Mouse (Mus musculus) skeletal muscle tissue, adult 2 months (tissue): ENCODE measurements around the gene Ubqln4.

Experiments
- DNase-seq: peaks from one replicate; pipeline ENCODE4 v3.0.0-alpha.2; 2012; ENCODE audit warnings: low read depth, low spot score

Ubqln4 gene

DNA sequence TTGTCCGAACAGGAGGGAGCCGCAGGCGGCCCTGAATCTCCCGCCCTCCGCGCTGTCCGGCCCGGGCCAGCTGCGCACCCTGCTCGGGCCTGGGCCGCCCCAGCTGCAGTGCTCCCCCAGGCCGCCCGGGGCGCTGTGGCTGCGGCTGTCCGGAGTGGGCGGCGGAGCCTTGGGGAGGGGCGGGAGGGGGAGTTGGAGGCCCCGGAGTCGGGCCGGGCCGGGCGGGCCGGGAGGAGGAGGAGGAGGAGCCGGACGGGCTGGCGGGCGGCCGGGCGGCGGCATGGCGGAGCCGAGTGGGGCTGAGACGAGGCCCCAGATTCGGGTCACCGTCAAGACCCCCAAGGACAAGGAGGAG is at the start of gene Ubqln4:
TSS of gene Ubqln4 (plus strand) at position 234 of the 355 bp plus-strand sequence.
- DNase-seq, result peak; percentile 88

DNA sequence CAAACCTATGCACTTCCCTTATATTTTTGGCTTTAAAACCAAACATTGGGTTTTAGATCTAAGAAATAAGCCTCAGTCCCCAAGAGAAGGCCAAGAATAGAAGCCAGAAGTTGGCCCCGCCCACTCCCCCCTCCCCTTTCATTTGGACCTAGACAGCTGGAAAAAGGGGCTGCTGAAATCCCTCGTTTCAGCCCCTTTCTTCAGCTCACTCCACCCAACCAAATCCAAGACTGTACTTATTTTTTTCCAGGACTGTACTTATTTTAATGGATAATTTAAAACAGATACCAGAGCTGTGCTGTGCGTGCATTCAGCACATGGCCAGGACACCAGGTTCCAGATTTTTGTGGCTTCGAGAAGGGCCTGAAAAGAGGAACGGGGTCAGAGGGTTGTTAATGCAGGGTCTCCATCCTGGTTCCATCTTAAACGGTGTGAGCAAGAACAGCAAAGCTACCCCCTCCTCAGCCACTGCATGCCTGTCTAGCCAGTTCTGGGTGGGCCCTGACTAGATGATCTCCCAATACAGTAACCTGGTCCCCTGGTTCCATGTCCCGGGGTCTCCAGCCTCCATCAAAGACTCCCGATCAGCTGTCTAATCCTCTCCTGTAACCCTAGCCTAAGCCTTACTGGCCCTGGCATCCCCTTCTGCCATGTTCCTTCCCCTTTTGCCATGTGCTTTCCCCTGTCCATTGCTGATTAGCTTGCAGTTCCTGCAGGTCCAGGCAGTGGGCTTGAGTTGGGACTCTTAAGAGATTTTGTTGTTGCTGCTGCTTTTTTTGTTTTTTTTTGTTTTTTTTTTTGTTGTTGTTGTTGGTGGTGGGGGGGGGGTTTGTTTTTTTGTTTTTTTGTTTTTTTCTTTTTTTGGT is 49.4 kb upstream of the Ubqln4 start:
- no peak for DNase-seq

DNA sequence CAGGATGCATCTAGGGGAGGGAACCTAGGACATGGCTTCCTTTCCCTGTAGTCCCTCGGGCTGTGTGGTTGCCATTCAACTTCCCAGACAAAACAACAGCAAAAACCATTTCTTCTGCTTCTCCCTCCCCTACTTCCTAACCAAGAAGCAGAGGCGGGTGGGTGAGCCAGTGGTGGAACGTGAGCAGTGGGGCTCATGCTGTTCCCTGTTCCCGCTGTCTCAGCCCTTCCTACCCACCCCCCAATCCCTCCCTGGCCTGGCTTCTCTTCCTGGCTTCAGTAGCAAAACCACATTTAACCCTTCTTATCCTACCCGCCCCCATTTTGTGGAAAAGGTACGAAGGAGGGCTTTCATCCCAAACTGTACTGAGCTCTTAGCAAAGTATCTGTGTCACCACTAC is 48.5 kb upstream of the Ubqln4 start:
- DNase-seq, result no peak

DNA sequence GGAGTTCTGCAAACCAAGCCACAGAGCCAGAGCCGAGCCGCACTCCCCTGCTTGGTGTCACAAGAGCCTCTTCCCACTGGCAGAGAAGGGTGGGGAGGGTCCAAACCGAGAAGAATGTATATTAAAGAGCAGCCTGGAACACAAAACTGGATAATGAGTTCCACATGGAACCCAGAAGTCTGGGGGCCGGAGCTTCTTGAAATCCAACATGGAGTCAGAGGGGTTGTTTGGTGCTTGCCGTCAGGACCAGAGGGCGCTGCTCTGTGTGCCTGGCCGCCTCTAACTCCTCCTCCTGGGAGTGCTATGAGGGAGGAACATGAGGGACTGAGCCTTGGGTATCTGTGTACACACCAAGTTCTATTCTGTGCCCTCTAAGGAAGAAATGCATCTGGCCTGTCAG is 47.8 kb upstream of the Ubqln4 start:
- no peak for DNase-seq

DNA sequence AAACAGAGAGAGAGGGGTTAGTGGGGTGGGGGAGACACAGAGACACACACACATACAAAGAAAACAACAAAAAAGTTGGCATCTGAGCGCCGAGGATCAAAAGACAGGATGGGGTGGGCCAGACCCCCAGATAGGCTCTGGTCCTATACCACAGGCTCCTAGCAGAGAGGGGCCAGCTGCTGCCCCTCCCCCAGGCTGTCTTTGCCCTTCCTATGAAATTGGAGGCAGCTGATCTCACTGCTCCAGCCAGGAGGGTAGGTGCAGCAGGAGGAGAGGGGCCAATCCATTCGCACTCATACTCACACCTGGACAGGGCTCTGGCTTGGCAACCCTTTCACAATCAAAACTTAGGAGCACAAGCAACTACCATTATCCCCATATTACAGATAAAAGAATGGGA is 44.3 kb upstream of the Ubqln4 start:
- no peak for DNase-seq

DNA sequence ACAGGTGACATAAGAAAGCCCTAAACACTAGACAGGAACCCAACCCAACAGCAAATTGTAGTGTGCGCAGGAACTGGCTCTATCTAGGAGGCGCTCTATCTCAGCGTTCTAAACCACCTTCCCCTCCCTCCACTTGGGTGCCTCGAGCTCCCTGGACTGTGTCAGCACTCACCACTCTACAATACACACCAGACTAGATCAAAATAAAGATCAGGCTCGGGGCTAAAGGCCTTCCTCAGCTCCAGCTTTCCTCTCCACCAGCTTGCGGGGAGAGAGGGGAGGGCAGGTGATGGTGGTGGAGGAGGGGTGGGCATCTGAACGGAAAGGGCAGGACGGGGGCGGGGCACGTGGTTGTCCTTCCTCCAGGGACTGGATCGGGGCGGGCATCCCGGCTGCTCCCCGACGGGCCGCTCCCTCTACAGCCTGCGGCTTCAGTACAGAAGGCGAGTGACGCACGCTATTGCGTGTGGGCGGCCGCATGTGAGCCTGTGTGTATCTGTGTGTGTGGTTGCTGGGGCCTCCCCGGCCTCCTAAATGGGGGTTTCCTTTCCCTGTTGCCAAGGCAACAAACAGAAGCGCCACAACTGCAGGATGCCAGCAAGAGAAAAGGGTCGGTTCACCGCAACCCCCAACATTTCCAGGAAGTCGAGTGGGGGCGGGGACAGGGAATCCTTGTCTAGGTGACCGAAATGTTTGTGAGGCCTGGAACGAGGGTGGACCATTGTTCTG is 43.7 kb upstream of the Ubqln4 start, which contains the start of gene Lmna:
TSS of gene Lmna (minus strand) at position 265 of the 729 bp plus-strand sequence.
- DNase-seq, result peak; percentile 92

DNA sequence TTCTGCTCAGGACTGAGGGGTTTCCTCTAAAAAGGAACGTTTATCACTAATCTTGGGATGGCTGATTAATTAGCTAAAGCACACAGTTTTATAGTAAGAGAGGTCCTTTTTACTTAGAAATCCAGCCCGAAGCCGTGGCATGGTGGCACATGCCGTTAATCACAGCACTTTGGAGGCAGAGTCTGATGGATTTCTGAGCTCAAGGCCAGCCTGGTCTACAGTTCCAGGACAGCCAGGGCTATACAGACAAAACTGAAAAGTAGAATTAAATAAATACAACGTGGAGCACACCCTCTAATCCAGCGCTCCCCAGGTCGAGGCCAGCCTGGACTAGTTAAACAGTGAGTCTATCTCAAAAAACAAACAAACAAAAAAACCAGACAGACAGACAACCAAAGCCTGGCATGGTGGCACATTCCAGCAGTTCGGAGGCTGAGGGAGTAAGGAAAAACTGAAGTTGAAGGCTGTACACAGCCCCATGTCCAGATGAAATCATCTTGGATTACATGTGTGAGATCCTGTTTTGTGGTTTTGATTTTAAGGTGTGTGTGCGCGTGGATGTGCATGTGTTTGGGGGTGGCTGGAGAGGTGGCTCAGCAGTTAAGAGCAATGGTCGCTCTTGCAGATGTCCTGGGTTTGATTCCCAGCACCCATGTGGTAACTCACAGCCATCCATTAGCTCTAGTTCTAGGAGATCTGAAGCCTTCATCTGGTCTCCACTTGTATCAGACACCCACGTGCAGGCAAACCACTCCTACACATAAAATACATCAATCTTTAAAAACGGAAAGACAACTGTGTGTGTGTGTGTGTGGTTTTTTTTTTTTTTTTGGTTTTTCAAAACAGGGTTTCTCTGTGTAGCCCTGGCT is 42.9 kb upstream of the Ubqln4 start:
- no peak for DNase-seq

DNA sequence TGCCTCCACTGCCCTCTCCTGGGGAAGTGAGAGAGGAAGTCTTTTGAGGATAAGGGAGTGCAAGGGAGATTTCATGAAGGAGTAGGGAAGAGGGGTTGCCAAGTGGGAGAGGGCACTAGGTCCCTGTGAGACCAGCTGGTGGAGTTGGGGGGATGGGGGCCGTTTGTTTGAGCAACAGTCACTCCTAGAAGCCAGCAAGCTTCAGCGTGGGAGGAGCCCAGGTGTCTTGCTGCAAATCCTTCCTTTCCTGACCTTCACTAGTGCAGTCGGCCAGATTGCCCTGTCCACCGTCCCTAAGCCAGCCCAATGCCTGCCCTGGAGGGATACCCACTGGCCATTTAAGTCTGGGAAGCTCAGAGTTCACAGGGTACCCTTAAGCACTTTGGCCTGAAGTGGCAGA is 42.0 kb upstream of the Ubqln4 start:
- DNase-seq, result no peak

DNA sequence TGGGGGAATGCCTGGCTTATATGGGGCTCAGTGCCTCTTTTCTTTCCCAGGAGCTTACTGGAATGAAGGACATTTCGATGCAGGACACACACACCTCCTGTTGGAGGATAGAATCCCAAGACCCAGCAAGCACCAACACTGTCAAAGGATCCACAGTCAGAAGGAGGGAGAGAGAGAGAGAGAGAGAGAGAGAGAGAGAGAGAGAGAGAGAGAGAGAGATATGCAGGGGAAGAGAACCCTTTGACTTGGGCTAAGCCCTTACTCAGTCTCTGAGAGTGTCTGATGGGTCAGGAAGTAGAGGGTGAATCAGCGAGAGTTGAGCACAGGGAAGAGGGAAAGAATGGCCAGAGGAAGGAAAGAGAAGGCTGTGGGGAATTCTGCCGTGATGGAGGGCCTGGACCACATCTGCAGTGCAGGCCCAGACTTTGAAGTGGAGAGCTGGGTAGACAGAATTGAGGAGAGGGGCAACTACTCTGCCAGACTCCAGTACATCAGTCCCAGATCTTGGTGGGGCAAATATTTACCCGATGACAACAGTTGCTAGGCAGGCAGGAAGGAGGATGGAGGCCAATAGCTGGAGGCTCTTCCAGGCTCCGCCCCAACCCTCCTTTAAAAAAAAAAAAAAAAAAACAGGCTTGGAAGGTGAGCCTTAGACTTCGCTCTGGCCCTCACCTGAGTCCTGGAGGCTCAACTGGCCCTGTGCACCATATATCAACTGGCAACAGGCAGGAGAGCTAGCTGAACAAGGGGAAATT is 41.2 kb upstream of the Ubqln4 start:
- DNase-seq, result no peak

DNA sequence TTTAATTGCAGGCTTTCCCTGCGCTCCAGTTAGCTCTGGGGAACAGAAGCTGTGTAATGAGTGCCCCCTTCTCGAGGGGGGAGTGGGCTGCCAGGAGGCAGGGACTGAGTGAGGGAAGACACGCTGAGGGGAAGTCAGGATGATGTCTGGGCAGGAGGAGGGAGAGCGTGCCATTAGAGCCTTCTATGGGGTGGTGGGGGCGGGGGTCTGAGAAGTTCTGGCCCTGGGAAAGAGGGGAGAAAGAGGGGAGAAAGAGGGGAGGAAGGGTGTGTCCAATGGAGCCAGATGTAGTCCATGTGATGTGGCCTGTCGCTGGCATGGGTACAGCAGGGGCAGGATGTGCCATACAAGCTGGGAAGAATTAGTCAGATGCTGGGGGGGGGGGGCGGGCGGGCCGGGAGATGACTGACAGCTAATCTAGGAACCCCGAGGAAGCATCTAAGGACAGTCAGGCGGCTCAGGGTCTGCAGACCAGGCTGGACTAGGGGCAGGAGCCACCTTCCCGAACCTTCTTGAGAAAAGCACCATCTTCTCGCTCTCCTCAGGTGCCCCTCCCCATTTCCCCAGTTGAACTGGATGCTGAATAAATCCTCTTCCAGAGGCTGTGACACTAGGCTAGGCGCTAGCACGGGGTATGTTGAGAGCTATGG is 40.5 kb upstream of the Ubqln4 start:
- DNase-seq, result no peak

DNA sequence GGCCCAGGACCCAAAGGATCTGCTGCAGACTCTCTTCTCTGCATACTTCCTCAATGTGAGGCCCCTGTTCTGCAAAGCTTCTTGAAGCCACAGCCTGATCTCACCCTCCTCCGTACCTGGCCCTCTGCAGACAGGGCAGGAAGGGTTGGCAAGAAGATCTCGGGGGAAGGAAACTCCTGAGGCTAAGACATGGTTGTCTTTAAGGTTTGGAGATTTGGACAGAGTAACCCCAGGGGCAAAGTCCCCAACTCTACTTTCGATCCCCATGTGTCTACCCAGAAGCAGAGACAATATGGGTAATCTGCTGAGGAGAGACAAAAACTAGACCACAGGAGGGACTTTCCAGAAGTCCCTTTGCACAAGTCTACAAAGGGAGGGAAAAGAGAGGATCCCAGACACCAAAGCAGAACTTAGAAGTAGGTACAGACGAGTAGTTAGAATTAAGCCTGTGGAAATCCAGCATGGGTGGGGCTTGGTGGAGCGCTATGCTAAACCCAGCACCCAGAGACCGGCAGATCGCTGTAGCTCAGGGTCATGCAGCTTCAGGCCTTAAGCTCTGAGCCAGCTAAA is 39.9 kb upstream of the Ubqln4 start:
- no peak for DNase-seq

DNA sequence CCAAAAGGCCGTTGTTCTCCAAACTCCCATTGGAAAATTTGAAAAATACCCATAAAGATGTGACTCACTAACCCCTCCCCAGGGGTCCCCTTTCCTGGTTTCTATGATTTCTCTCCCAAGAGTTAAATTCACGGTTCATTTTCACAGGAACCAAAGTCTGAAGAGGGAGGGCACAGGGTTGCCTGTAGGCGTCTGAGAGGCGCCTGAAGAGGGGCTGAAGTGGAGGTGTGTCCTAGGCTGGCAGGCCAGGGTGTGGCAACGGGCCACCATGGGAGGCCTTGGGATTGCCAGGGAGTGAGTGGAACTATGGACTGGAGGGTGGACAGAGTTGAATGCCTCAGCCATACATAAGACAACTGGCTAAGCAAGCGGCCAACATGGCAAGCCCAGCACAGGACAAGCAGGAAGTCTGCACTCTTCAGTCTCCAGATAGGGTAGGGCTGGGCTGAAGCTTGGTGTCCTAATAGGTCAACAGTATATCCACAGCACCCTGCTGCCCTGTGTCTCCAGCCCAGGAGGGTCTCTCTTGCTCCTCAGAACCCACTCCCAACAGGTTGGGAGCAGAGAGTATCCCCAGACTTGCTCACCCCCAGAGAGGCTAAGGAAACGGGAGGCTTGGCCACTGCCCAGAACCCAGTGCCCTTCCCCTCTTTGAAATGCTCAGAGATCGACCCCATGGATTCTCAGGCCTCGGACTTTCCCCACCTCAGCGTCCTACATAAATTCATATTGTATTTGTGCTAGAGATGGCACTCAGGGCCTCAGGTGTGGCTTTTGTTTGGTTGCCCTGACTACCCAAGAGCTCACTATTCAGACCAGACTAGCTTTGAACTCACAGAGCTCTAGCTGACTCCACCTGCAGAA is 39.1 kb upstream of the Ubqln4 start:
- DNase-seq, result no peak

DNA sequence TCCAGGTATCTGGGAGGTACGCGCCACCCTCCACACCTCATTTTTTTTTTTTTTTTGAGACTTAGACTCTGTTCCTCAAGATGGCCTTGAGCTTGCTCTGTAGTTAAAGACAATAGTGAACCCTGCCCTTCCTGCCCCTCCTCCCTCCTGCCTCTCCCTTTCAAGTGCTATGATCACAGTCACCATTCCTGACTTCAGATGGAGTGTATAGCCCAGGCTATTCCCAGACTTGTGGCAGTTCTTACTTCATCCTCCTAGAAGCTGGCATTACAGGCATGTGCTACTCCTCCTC is 38.5 kb upstream of the Ubqln4 start:
- no peak for DNase-seq

DNA sequence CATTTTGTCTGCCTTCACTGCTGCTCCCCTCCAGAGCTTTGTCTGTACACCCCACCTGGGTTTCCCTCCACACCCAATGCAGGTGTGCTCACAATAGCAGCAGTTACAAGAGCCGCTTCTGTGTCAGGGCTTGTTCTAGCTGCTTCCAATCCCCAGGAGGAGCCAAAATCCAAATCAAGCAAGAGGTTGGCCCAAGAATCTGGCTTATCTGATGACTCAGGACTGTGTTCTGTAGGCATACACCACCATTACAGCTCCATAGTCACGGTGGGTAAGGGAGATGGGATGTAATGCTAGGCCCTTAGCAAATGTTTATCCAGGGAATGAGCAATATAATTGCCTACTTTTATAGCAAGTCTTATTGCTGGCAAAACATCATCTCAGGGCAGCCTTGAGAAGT is 37.2 kb upstream of the Ubqln4 start:
- no peak for DNase-seq

DNA sequence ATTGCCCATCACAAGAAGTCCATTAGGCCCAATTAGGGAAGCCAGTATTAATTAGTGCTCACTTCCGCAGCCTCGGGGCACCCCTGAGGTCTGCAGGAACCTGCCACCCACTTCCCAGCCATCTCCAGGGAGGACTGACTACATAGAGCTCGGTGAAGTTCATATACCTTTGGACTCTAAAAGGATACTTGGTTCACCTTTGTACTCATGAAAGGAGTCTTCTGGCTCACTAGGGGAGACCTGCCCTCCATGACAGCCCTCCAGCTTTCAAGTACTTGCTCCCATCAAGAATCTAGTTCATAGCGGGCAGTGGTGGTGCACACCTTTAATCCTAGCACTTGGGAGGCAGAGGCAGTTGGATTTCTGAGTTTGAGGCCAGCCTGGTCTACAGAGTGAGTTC is 35.1 kb upstream of the Ubqln4 start:
- no peak for DNase-seq

DNA sequence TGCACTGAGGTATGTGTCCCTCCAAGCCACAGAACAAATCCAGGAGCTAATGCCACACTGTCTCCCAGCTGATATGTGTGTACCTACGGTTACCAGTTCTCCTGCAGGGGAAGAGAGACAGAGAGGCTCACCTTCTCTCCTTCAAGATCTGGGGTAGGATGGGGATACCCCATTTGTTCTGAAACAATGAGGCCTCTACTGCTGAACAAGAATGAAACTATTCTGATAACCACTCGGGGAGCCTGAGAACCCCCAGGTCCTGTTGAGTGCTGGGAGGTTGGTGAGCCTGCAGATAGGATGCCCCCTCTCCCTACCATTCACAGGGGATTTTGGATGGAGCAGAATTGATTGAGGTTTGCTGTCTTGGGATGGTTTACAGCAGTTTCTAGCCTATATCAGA is 33.5 kb upstream of the Ubqln4 start:
- DNase-seq, result no peak

DNA sequence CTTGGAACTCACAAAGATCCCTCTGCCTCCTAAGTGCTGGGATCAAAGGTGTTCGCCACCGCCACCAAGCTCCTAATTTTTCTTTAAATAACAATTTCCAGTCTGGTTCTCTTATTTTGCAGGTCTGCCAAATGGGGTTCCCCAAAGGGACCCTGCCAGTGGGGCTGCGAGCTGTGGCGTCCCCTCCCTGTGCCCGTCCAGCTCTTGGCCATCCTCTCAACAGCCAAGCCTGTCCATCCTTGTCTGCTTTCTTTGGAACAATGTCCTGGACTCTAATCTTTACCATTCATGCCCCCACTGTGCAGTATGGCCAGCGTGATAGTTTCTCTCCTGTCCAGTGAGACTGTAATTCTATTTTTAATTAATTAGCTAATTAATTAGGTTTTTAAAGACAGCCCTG is 32.4 kb upstream of the Ubqln4 start:
- no peak for DNase-seq

DNA sequence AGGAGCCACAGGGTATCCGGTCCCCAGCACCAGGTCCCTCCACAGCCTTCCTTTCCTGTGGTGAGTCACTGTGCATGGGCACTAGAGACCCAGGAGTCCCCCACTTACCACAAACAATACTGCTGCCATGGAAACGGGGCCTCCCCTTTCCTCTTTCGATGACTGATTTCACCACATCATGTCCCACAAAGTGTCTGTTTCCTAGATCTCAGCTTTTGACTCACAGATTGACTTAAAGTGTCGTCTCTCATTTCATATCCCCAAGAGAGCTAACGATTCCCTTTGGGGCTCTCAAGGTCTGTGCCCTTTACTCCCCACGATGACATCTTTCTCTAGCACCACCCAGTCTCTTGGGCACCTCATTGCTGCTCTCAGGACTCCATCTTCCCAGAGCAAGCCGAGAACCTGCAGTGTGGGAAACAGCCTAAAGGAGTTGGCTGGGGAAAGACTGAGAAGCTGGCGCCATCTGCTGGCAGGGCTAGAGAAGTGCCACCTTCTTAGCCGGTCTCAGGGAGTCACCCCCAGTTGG is 31.7 kb upstream of the Ubqln4 start:
- peak; percentile 64 for DNase-seq

DNA sequence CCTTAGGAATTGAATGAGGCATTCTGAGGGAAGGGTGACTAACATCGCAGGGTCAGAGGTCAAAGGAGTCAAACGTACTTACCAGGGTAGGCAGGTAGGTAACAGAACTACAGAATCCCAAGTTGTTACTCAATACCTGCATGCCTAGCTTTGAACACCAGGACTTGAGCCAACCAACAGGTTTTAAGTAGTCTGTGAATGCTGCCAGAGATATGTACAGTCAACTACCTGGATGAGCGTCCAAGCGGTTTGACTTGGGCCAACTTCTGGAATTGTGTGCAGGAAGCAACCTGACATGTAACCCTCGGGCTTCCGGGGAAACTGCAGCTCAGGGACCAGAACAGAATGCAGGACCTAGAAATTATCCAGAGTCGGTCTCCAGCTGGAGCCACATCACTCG is 30.5 kb upstream of the Ubqln4 start:
- DNase-seq, result no peak

DNA sequence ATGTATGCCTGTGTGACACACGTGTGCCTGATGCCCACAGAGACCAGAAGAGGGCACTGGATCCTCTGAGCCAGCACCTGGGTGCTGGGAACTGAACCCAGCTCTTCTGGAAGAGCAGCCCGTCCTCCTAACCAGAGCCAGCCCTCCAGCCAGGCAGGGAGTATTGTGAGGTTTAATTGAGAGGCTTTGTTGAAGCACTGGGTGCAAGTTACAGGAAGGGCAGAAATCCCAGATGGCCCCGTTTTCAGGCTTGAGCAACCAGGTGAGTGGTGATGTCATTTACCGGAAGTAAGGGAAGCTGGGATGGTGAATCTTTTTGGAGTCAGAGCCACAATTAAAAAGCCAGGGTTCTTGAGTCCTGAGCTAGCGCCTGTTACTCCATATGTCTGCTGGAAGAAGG is 28.5 kb upstream of the Ubqln4 start:
- no peak for DNase-seq
